Mouse (Mus musculus) liver, embryonic 16.5 days (tissue): ENCODE measurements around the gene Olfr453. TPM values are rescaled to one million over a fixed set of nuclear protein-coding genes. Genes with fewer than 3 reads are reported as not detected.

ENCODE experiments used
- ATAC-seq: fragments of 200-750 bp; cut with Nextera tagmentation; 2 replicates; pipeline ENCODE4 v1.8.0; 2017; ENCODE audit warnings: low read depth, mild to moderate bottlenecking, moderate number of reproducible peaks, moderate library complexity
- H3K27ac ChIP-seq: fragments of 300-500 bp; sonication (generic); 2 replicates; pipeline ENCODE4 v1.5.1; 2014; ENCODE audit warnings: mild to moderate bottlenecking, low read length
- H3K27me3 ChIP-seq: fragments of 300-500 bp; sonication (generic); 2 replicates; pipeline ENCODE4 v1.6.1; 2014; ENCODE audit warnings: low read depth, low read length, mixed read lengths; ENCODE audit not compliant: control insufficient read depth, insufficient read depth
- H3K36me3 ChIP-seq: fragments of 300-500 bp; sonication (generic); 2 replicates; pipeline ENCODE4 v1.6.1; 2014; ENCODE audit warnings: mild to moderate bottlenecking; ENCODE audit not compliant: control insufficient read depth, insufficient read depth
- H3K4me1 ChIP-seq: fragments of 300-500 bp; sonication (generic); 2 replicates; pipeline ENCODE4 v1.6.1; 2014; ENCODE audit warnings: low read depth, low read length, mixed read lengths; ENCODE audit not compliant: control insufficient read depth
- H3K4me2 ChIP-seq: fragments of 300-500 bp; sonication (generic); 2 replicates; pipeline ENCODE4 v1.6.1; 2014; ENCODE audit warnings: low read depth, low read length, mixed read lengths
- H3K4me3 ChIP-seq: fragments of 300-500 bp; sonication (generic); 2 replicates; pipeline ENCODE4 v1.5.1; 2014; ENCODE audit warnings: low read depth, mild to moderate bottlenecking, low read length
- H3K9ac ChIP-seq: fragments of 300-500 bp; sonication (generic); 2 replicates; pipeline ENCODE4 v1.6.1; 2014; ENCODE audit warnings: low read depth, low read length
- H3K9me3 ChIP-seq: fragments of 300-500 bp; sonication (generic); replicated peaks from 2 replicates; pipeline ENCODE4 v1.6.1; 2016; ENCODE audit warnings: low read length; ENCODE audit not compliant: control insufficient read depth
- WGBS: fragments of 180-500 bp; shearing (Covaris S2); extraction: QIAGEN DNeasy Blood & Tissue Kit; methylation state at CpG from one replicate; pipeline ENCODE4 v1.1.7; 2014; ENCODE audit not compliant: insufficient replicate concordance; 5-methylcytosine and 5-hydroxymethylcytosine counted together
- polyA plus RNA-seq: library from polyadenylated mRNA; unstranded; fragments of >200 nt; fragmentation: Nextera tagmentation; extraction: Ambion mirVana; gene quantifications from 2 replicates; pipeline ENCODE4 v1.2.1, GENCODE M21; 2015

Olfr453 gene
- not detected in 2 replicates for polyA plus RNA-seq

- no peak within 1 kb of the TSS for H3K4me3 ChIP-seq
- H3K9me3 ChIP-seq, result no peaks in the 10 kb centered on the region
- H3K27ac ChIP-seq, result no peak within 1 kb of the TSS
- no peak for ATAC-seq
- H3K4me1 ChIP-seq, result no peaks in the 10 kb centered on the region
- no peaks in the 10 kb centered on the region for H3K36me3 ChIP-seq
- no peak within 1 kb of the TSS for H3K9ac ChIP-seq
- H3K27me3 ChIP-seq, result no peaks in the 10 kb centered on the region
- 80% methylated on average over 1 of the region's 1 CpGs for WGBS
- no peak within 1 kb of the TSS for H3K4me2 ChIP-seq
Observed at GRCm38 (mm10) chr6:42739071-42739470, at the start of gene Olfr453. TSS of gene Olfr453 (plus strand) at chr6:42739371.

DNA sequence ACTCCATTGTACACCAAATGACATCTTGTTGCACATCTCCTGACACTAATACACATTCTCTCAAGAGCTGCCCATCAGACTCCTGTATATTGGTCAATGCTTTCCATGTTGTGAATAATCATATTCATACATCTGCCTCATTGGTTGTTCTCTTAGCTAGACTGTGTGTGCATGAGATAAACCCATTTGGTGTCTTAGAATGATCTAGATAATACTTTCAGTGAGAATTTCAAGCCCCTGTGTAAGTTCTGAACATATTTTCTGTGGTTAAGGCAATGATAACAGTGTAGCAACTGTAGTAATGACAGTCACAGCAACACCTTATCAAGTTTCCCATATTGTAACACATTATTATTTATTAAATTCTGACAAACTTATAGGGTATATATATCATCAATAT is 49.4 kb upstream of the Olfr453 start:
- Histone ChIP-seq H3K4me1 (no peaks in the 10 kb centered on the region), H3K27ac (no peak overlapping the region), H3K36me3 (no peaks in the 10 kb centered on the region), H3K9ac (no peak overlapping the region), H3K9me3 (no peaks in the 10 kb centered on the region), H3K4me3 (no peak overlapping the region), H3K27me3 (no peaks in the 10 kb centered on the region), H3K4me2 (no peak overlapping the region)
- peak; percentile 64 for ATAC-seq

GRCm38 (mm10) chr6:42692154-42692516 is 47.0 kb upstream of the Olfr453 start:
- ATAC-seq, result peak; percentile 71
- Histone ChIP-seq H3K27ac (no peak overlapping the region), H3K9me3 (no peaks in the 10 kb centered on the region), H3K27me3 (no peaks in the 10 kb centered on the region), H3K4me1 (no peaks in the 10 kb centered on the region), H3K4me2 (peak overlapping the region; percentile 66), H3K4me3 (peak overlapping the region; percentile 62), H3K9ac (peak overlapping the region; percentile 49; the same call in 1 of the 2 replicates), H3K36me3 (no peaks in the 10 kb centered on the region)
- WGBS, result 0% methylated on average over 9 of the region's 10 CpGs

- no peak overlapping the region for H3K27ac ChIP-seq
Observed at GRCm38 (mm10) chr6:42692517-42693190, 46.5 kb upstream of the Olfr453 start.

GRCm38 (mm10) chr6:42709291-42710211 is 29.6 kb upstream of the Olfr453 start, which contains the start of gene Tcaf1:
TSS of gene Tcaf1 (minus strand) at chr6:42710088.
- Histone ChIP-seq H3K4me1 (no peaks in the 10 kb centered on the region), H3K36me3 (no peaks in the 10 kb centered on the region), H3K4me3 (peak within 1 kb of the TSS; percentile 49), H3K9ac (no peak within 1 kb of the TSS), H3K4me2 (peak within 1 kb of the TSS; percentile 44), H3K27ac (no peak within 1 kb of the TSS), H3K9me3 (no peaks in the 10 kb centered on the region), H3K27me3 (no peaks in the 10 kb centered on the region)
- ATAC-seq, result peak; percentile 70
- WGBS, result 15% methylated on average over 28 of the region's 28 CpGs

More at GRCm38 (mm10) chr6:42692517-42693190, 46.5 kb upstream of the Olfr453 start:
- WGBS, result under 1% methylated on average over 32 of the region's 32 CpGs
- ATAC-seq, result peak; percentile 78
- Histone ChIP-seq H3K9me3 (no peaks in the 10 kb centered on the region), H3K9ac (peak overlapping the region; percentile 49), H3K4me3 (peak overlapping the region; percentile 62), H3K4me2 (peak overlapping the region; percentile 66), H3K27me3 (no peaks in the 10 kb centered on the region), H3K4me1 (no peaks in the 10 kb centered on the region), H3K36me3 (no peaks in the 10 kb centered on the region)

DNA sequence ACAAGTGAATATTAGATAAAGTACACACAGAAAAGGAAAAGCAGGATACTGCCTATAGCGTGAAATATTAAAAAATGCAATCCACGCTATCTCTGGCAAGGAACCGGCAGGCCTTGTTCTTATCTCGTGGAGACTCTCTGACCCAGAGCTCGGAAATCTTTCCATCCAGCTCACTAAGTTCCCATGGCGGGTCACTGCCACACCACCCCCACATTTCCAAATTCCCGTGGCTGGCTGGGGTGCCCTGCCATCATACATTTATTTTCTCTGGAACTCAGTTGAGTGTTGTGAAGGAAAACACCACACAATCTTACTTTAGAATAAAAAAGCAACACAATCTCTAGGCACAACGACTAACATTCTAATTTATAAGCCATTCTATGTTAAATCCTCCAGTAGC is 24.5 kb upstream of the Olfr453 start:
- 38% methylated on average over 8 of the region's 8 CpGs for WGBS
- Histone ChIP-seq H3K4me3 (no peak overlapping the region), H3K9me3 (no peaks in the 10 kb centered on the region), H3K4me2 (no peak overlapping the region), H3K4me1 (no peaks in the 10 kb centered on the region), H3K27ac (no peak overlapping the region), H3K27me3 (no peaks in the 10 kb centered on the region), H3K9ac (no peak overlapping the region), H3K36me3 (no peaks in the 10 kb centered on the region)
- ATAC-seq, result no peak

- Histone ChIP-seq H3K9me3 (no peaks in the 10 kb centered on the region), H3K4me2 (no peak overlapping the region), H3K27me3 (no peaks in the 10 kb centered on the region), H3K4me1 (no peaks in the 10 kb centered on the region), H3K27ac (no peak overlapping the region), H3K4me3 (no peak overlapping the region), H3K36me3 (no peaks in the 10 kb centered on the region), H3K9ac (no peak overlapping the region)
- no peak for ATAC-seq
Observed at GRCm38 (mm10) chr6:42717973-42718372, 21.2 kb upstream of the Olfr453 start.

DNA sequence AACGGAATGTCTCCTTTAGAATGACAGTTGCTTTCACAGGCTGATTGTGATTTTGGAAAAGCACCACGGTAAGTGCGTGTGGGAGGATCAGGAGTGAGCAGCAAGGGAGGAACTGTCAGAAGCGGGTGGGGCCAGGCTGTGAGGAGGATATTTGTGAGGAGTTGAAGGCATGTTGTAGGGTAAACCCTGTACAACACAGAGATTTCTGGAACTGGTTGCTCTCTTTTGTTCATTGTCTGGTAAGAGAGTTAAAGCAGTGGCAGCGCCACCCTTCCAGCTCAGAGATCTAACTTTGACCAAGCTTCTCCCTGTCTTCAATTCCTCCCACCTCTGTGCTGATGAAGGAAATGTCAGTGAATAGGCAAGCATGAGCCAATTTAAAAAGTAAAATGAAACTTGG is 3.1 kb downstream of the Olfr453 start:
- Histone ChIP-seq H3K4me2 (no peak overlapping the region), H3K27ac (no peak overlapping the region), H3K36me3 (no peaks in the 10 kb centered on the region), H3K27me3 (no peaks in the 10 kb centered on the region), H3K4me3 (no peak overlapping the region), H3K9ac (no peak overlapping the region), H3K9me3 (no peaks in the 10 kb centered on the region), H3K4me1 (no peaks in the 10 kb centered on the region)
- ATAC-seq, result no peak
- WGBS, result 53% methylated on average over 5 of the region's 5 CpGs

DNA sequence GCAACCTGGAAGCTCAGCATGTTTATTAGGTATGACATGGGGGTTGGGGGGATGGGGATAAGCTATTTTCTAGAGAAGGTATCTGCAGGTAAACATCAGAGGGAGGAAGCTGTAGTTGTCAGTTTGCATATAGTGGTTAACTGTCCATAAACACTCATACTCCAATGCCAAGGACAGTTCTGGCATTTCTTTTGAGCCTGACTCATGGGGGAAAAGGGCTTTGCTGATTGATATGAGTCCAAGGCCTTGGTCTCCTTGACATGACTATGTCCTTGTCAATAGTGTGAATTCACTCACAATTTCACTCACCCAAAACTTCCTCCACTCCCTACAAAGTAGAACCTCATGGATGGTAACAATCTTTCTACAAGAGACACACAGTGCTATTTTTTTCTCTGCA is 8.7 kb downstream of the Olfr453 start:
- Histone ChIP-seq H3K36me3 (no peaks in the 10 kb centered on the region), H3K4me1 (no peaks in the 10 kb centered on the region), H3K4me3 (no peak overlapping the region), H3K9me3 (no peaks in the 10 kb centered on the region), H3K27me3 (no peaks in the 10 kb centered on the region), H3K4me2 (no peak overlapping the region), H3K9ac (no peak overlapping the region), H3K27ac (no peak overlapping the region)
- no peak for ATAC-seq
